Mouse (Mus musculus) liver, embryonic 16.5 days (tissue): ENCODE measurements around the gene Wbp1. TPM values are rescaled to one million over a fixed set of nuclear protein-coding genes. Genes with fewer than 3 reads are reported as not detected.

Experiments
- ATAC-seq: fragments of 200-750 bp; cut with Nextera tagmentation; 2 replicates; pipeline ENCODE4 v1.8.0; 2017; ENCODE audit warnings: low read depth, mild to moderate bottlenecking, moderate number of reproducible peaks, moderate library complexity
- H3K27ac ChIP-seq: fragments of 300-500 bp; sonication (generic); 2 replicates; pipeline ENCODE4 v1.5.1; 2014; ENCODE audit warnings: mild to moderate bottlenecking, low read length
- H3K27me3 ChIP-seq: fragments of 300-500 bp; sonication (generic); 2 replicates; pipeline ENCODE4 v1.6.1; 2014; ENCODE audit warnings: low read depth, low read length, mixed read lengths; ENCODE audit not compliant: control insufficient read depth, insufficient read depth
- H3K36me3 ChIP-seq: fragments of 300-500 bp; sonication (generic); 2 replicates; pipeline ENCODE4 v1.6.1; 2014; ENCODE audit warnings: mild to moderate bottlenecking; ENCODE audit not compliant: control insufficient read depth, insufficient read depth
- H3K4me1 ChIP-seq: fragments of 300-500 bp; sonication (generic); 2 replicates; pipeline ENCODE4 v1.6.1; 2014; ENCODE audit warnings: low read depth, low read length, mixed read lengths; ENCODE audit not compliant: control insufficient read depth
- H3K4me2 ChIP-seq: fragments of 300-500 bp; sonication (generic); 2 replicates; pipeline ENCODE4 v1.6.1; 2014; ENCODE audit warnings: low read depth, low read length, mixed read lengths
- H3K4me3 ChIP-seq: fragments of 300-500 bp; sonication (generic); 2 replicates; pipeline ENCODE4 v1.5.1; 2014; ENCODE audit warnings: low read depth, mild to moderate bottlenecking, low read length
- H3K9ac ChIP-seq: fragments of 300-500 bp; sonication (generic); 2 replicates; pipeline ENCODE4 v1.6.1; 2014; ENCODE audit warnings: low read depth, low read length
- H3K9me3 ChIP-seq: fragments of 300-500 bp; sonication (generic); replicated peaks from 2 replicates; pipeline ENCODE4 v1.6.1; 2016; ENCODE audit warnings: low read length; ENCODE audit not compliant: control insufficient read depth
- WGBS: fragments of 180-500 bp; shearing (Covaris S2); extraction: QIAGEN DNeasy Blood & Tissue Kit; methylation state at CpG from one replicate; pipeline ENCODE4 v1.1.7; 2014; ENCODE audit not compliant: insufficient replicate concordance; 5-methylcytosine and 5-hydroxymethylcytosine counted together
- polyA plus RNA-seq: library from polyadenylated mRNA; unstranded; fragments of >200 nt; fragmentation: Nextera tagmentation; extraction: Ambion mirVana; gene quantifications from 2 replicates; pipeline ENCODE4 v1.2.1, GENCODE M21; 2015

The Wbp1 gene
- polyA plus RNA-seq, 1 experiment from 2014 or later: 28.3 TPM

GRCm38 (mm10) chr6:83084477-83084876, 36.9 kb downstream of the Wbp1 start:
- Histone ChIP-seq H3K4me1 (no peaks in the 10 kb centered on the region; the same call in none of the 2 replicates), H3K9ac (no peak overlapping the region), H3K36me3 (peaks cover 2% of the 10 kb centered on the region; the same call in 1 of the 2 replicates), H3K9me3 (no peaks in the 10 kb centered on the region), H3K27ac (no peak overlapping the region), H3K27me3 (peaks cover 66% of the 10 kb centered on the region), H3K4me3 (no peak overlapping the region), H3K4me2 (no peak overlapping the region)
- no peak for ATAC-seq
- WGBS: 17% methylated on average over 6 of the region's 6 CpGs

GRCm38 (mm10) chr6:83083497-83083896, 37.9 kb downstream of the Wbp1 start:
- ATAC-seq: no peak

GRCm38 (mm10) chr6:83080210-83080609, 41.1 kb downstream of the Wbp1 start:
- no peak overlapping the region for H3K4me2 ChIP-seq
- peaks cover 41% of the 10 kb centered on the region for H3K27me3 ChIP-seq
- peaks cover 2% of the 10 kb centered on the region; the same call in 1 of the 2 replicates for H3K36me3 ChIP-seq
- H3K27ac ChIP-seq: no peak overlapping the region
- H3K9ac ChIP-seq: no peak overlapping the region
- no peaks in the 10 kb centered on the region for H3K9me3 ChIP-seq
- H3K4me3 ChIP-seq: no peak overlapping the region
- H3K4me1 ChIP-seq: peaks cover 11% of the 10 kb centered on the region
- no peak for ATAC-seq
- WGBS: 75% methylated on average over 5 of the region's 5 CpGs

More at GRCm38 (mm10) chr6:83083497-83083896, 37.9 kb downstream of the Wbp1 start:
- Histone ChIP-seq H3K4me1 (peaks cover 8% of the 10 kb centered on the region), H3K36me3 (peaks cover 2% of the 10 kb centered on the region; the same call in 1 of the 2 replicates), H3K9ac (no peak overlapping the region), H3K4me3 (no peak overlapping the region), H3K27me3 (peaks cover 58% of the 10 kb centered on the region), H3K9me3 (no peaks in the 10 kb centered on the region), H3K4me2 (no peak overlapping the region), H3K27ac (no peak overlapping the region)
- 48% methylated on average over 5 of the region's 5 CpGs for WGBS

GRCm38 (mm10) chr6:83078324-83078858, 43.0 kb downstream of the Wbp1 start:
- peak overlapping the region; percentile 83 for H3K27ac ChIP-seq
- no peaks in the 10 kb centered on the region for H3K9me3 ChIP-seq
- peak; percentile 92 for ATAC-seq
- peaks cover 40% of the 10 kb centered on the region for H3K27me3 ChIP-seq
- peaks cover 11% of the 10 kb centered on the region for H3K4me1 ChIP-seq
- peaks cover 2% of the 10 kb centered on the region; the same call in 1 of the 2 replicates for H3K36me3 ChIP-seq
- under 1% methylated on average over 46 of the region's 46 CpGs for WGBS
- peak overlapping the region; percentile 87 for H3K4me3 ChIP-seq
- peak overlapping the region; percentile 98 for H3K4me2 ChIP-seq
- H3K9ac ChIP-seq: peak overlapping the region; percentile 92

GRCm38 (mm10) chr6:83077630-83078323, 43.6 kb downstream of the Wbp1 start, which contains the start of gene Pcgf1:
Gene Pcgf1, plus strand, starts transcription at chr6:83077869.
- peaks cover 39% of the 10 kb centered on the region for H3K27me3 ChIP-seq
- peak within 1 kb of the TSS; percentile 92 for H3K9ac ChIP-seq
- under 1% methylated on average over 54 of the region's 54 CpGs for WGBS
- ATAC-seq: peak; percentile 33
- H3K4me3 ChIP-seq: peak within 1 kb of the TSS; percentile 87
- H3K4me2 ChIP-seq: peak within 1 kb of the TSS; percentile 98
- H3K27ac ChIP-seq: peak within 1 kb of the TSS; percentile 83
- peaks cover 2% of the 10 kb centered on the region; the same call in 1 of the 2 replicates for H3K36me3 ChIP-seq
- H3K9me3 ChIP-seq: no peaks in the 10 kb centered on the region
- peaks cover 11% of the 10 kb centered on the region for H3K4me1 ChIP-seq

- no peak overlapping the region for H3K4me2 ChIP-seq
- no peak for ATAC-seq
- H3K9me3 ChIP-seq: no peaks in the 10 kb centered on the region
- H3K36me3 ChIP-seq: no peaks in the 10 kb centered on the region
- peaks cover 25% of the 10 kb centered on the region for H3K4me1 ChIP-seq
- no peak overlapping the region for H3K4me3 ChIP-seq
- H3K27me3 ChIP-seq: peaks cover 67% of the 10 kb centered on the region
- H3K9ac ChIP-seq: no peak overlapping the region
- 13% methylated on average over 2 of the region's 2 CpGs for WGBS
- H3K27ac ChIP-seq: no peak overlapping the region
Observed at GRCm38 (mm10) chr6:83074979-83075378, 46.4 kb downstream of the Wbp1 start.

GRCm38 (mm10) chr6:83071220-83071619, 50.1 kb downstream of the Wbp1 start:
- ATAC-seq: no peak
- WGBS: 2% methylated on average over 24 of the region's 24 CpGs
- no peak overlapping the region for H3K27ac ChIP-seq

GRCm38 (mm10) chr6:83070311-83071219, 50.8 kb downstream of the Wbp1 start:
- ATAC-seq: no peak
- Histone ChIP-seq H3K9me3 (no peaks in the 10 kb centered on the region), H3K4me2 (no peak overlapping the region), H3K27me3 (peaks cover 98% of the 10 kb centered on the region), H3K27ac (no peak overlapping the region), H3K4me3 (0 out of 2 replicates have a peak overlapping the region, but pooled peaks have one; percentile 6), H3K4me1 (peaks cover 19% of the 10 kb centered on the region), H3K9ac (no peak overlapping the region), H3K36me3 (no peaks in the 10 kb centered on the region)
- 1% methylated on average over 57 of the region's 58 CpGs for WGBS

More at GRCm38 (mm10) chr6:83071220-83071619, 50.1 kb downstream of the Wbp1 start:
- Histone ChIP-seq H3K4me1 (peaks cover 19% of the 10 kb centered on the region), H3K4me2 (no peak overlapping the region), H3K9me3 (no peaks in the 10 kb centered on the region), H3K36me3 (no peaks in the 10 kb centered on the region), H3K27me3 (peaks cover 98% of the 10 kb centered on the region), H3K4me3 (no peak overlapping the region), H3K9ac (no peak overlapping the region)

GRCm38 (mm10) chr6:83070247-83070310, 51.3 kb downstream of the Wbp1 start, which contains the start of gene Tlx2:
Gene Tlx2, minus strand, starts transcription at chr6:83070293.
- H3K4me2 ChIP-seq: no peak within 1 kb of the TSS
- H3K4me3 ChIP-seq: peak within 1 kb of the TSS; percentile 34
- 0% methylated on average over 10 of the region's 10 CpGs for WGBS
- no peaks in the 10 kb centered on the region for H3K36me3 ChIP-seq
- no peak for ATAC-seq
- H3K9me3 ChIP-seq: no peaks in the 10 kb centered on the region
- H3K9ac ChIP-seq: no peak within 1 kb of the TSS
- peaks cover 19% of the 10 kb centered on the region for H3K4me1 ChIP-seq
- peaks cover 98% of the 10 kb centered on the region for H3K27me3 ChIP-seq
- H3K27ac ChIP-seq: no peak within 1 kb of the TSS
